Mouse (Mus musculus) gastrocnemius, adult 8-10 months (tissue): Measurements from ENCODE around the gene Krt5. TPM values are rescaled to one million over a fixed set of nuclear protein-coding genes. Genes with fewer than 3 reads are reported as not detected.
"Not testable (repeated sequence)": the region's sequence is repeated elsewhere in the genome, so short reads cannot be mapped to it uniquely, and the experiment has no call there.

Source experiments
- DNase-seq, 2 experiments: peaks; one replicate each; pipeline ENCODE4 v3.0.0; 2022; ENCODE audit warnings: low spot score in 2 of 2
- total RNA-seq, 4 experiments: library from RNA; stranded (reverse); gene quantifications; 2 replicates each; pipeline ENCODE4 v1.2.4; 2022

The Krt5 gene
- total RNA-seq: not detected

- no peak for DNase-seq
These were observed at the start of gene Krt5 for GRCm38 (mm10) chr15:101712720-101713119. Krt5 (minus strand) TSS chr15:101712898.

- DNase-seq: no peak
These were observed 30.0 kb upstream of the Krt5 start, which contains the start of gene Krt71 for GRCm38 (mm10) chr15:101742711-101743110. Krt71 (minus strand) TSS chr15:101743109.

- no peak for DNase-seq
These were observed 25.1 kb upstream of the Krt5 start for GRCm38 (mm10) chr15:101737786-101738185.

- no peak for DNase-seq
These were observed 18.0 kb upstream of the Krt5 start for GRCm38 (mm10) chr15:101730653-101731052.

GRCm38 (mm10) chr15:101724686-101725085 lies 12.0 kb upstream of the Krt5 start:
- no peak for DNase-seq

- no peak for DNase-seq
These were observed 3.1 kb upstream of the Krt5 start for GRCm38 (mm10) chr15:101715831-101716230.

- DNase-seq: no peak
These were observed 1.7 kb upstream of the Krt5 start for GRCm38 (mm10) chr15:101714356-101714755.

- DNase-seq: no peak
These were observed 1.0 kb upstream of the Krt5 start for GRCm38 (mm10) chr15:101713731-101714130.

- no peak for DNase-seq
These were observed 4.0 kb downstream of the Krt5 start for GRCm38 (mm10) chr15:101708683-101709082.

GRCm38 (mm10) chr15:101707454-101707853 lies 5.2 kb downstream of the Krt5 start:
- DNase-seq: no peak

GRCm38 (mm10) chr15:101704066-101704465 lies 8.6 kb downstream of the Krt5 start:
- no peak for DNase-seq

- no peak for DNase-seq
These were observed 10.3 kb downstream of the Krt5 start for GRCm38 (mm10) chr15:101702380-101702779.

GRCm38 (mm10) chr15:101699866-101700265 lies 12.8 kb downstream of the Krt5 start:
- DNase-seq: no peak

- no peak for DNase-seq
These were observed 13.5 kb downstream of the Krt5 start for GRCm38 (mm10) chr15:101699192-101699591.

GRCm38 (mm10) chr15:101697326-101698188 lies 15.1 kb downstream of the Krt5 start:
- DNase-seq: no peak

- DNase-seq: no peak
These were observed 18.5 kb downstream of the Krt5 start, which contains the start of gene Krt6a for GRCm38 (mm10) chr15:101694207-101694606. Krt6a (minus strand) TSS chr15:101694307.

GRCm38 (mm10) chr15:101690460-101690859 lies 22.2 kb downstream of the Krt5 start:
- not testable (repeated sequence) for DNase-seq

- no peak for DNase-seq
These were observed 24.5 kb downstream of the Krt5 start for GRCm38 (mm10) chr15:101688161-101688560.

GRCm38 (mm10) chr15:101680187-101680586 lies 32.5 kb downstream of the Krt5 start, which contains the start of gene Krt6b:
Krt6b (minus strand) TSS chr15:101680287.
- DNase-seq: no peak

GRCm38 (mm10) chr15:101675978-101676377 lies 36.7 kb downstream of the Krt5 start:
- no peak for DNase-seq
